Mouse (Mus musculus): ENCODE measurements around the gene Pld2. TPM values are rescaled to one million over a fixed set of nuclear protein-coding genes. Genes with fewer than 3 reads are reported as not detected.
"Not testable (repeated sequence)": the region's sequence is repeated elsewhere in the genome, so short reads cannot be mapped to it uniquely, and the experiment has no call there.

Pld2 gene
- polyA plus RNA-seq, 1 experiment from 2014 or later: 11.2 TPM

DNA sequence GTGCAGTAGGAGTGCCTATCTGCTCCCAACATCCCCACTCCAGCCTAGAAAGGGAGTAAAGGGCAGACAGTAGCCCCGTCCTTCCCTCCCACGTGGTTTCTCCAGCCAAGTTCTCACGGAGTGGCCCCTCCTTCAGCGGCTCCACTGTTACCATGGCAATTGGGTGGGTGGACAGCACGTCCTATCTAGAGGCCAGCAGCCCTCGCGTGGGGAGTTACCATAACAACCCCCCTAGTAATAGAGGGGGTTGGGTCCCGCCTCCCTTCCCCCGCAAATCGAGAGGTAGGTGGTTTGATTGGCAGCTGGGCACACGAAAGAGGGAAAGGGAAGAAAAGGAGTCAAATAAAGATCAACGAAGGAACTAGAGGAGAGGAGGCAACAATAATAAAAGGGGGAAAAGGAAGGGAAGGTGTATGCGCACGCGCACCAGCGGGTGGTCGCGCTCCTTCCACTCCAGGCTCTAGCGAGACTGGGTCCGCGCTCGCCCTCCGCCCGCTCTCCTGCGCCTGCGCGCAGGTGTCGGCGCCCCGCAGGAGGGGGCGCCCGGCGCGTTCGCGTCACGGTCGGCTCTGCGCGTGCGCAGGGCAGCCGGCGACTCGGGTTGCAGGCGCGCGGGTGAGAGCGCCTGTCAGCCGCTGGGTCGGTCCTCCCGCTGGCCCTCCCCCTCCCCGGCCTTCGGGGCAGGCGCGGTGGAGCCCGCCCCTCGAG is 22.6 kb downstream of the Pld2 start, which contains the start of gene Mink1:
Gene Mink1, plus strand, starts transcription at position 595 of the 708 bp plus-strand sequence.
- H3K4me2 ChIP-seq: peak within 1 kb of the TSS; percentile 94
- H3K4me3 ChIP-seq: peak within 1 kb of the TSS; percentile 94
- peak within 1 kb of the TSS; percentile 97 for H3K9ac ChIP-seq
- no peaks in the 10 kb centered on the region for H3K9me3 ChIP-seq
- peaks cover 7% of the 10 kb centered on the region for H3K36me3 ChIP-seq
- peak within 1 kb of the TSS; percentile 90 for H3K27ac ChIP-seq (replicated peaks)
- peaks cover 39% of the 10 kb centered on the region for H3K4me1 ChIP-seq
- ATAC-seq (ENCODE audit: extremely low read depth, insufficient number of reproducible peaks, low FRiP score, low TSS enrichment): peak; percentile 82
- WGBS: under 1% methylated on average over 55 of the region's 57 CpGs
- no peaks in the 10 kb centered on the region for H3K27me3 ChIP-seq (replicated peaks)

DNA sequence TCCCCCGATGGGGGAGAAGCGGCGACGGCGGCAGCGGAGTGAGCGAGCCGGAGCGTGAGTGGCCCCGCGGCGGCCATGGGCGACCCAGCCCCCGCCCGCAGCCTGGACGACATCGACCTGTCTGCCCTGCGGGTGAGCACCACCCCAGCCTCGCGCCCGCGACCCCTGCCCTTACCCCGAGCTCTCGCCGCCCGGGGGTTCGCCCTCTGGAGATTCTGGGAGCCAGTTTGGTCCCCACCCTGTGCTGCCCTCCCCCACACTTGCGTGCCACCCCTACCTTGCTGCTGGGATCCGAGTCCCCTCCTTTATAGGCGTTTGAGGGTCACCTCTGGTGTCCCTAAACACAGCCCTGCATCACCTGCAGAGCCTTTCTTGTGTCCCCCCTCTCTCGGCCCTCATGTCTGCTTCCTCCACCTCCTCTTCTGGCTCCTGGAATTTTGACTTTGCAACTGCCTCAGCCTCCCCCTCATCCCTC is 23.2 kb downstream of the Pld2 start:
- H3K36me3 ChIP-seq: peaks cover 5% of the 10 kb centered on the region
- WGBS: under 1% methylated on average over 31 of the region's 31 CpGs
- ATAC-seq (ENCODE audit: extremely low read depth, insufficient number of reproducible peaks, low FRiP score, low TSS enrichment): peak; percentile 21; the same call in 1 of the 2 replicates
- peak overlapping the region; percentile 90 for H3K27ac ChIP-seq (replicated peaks)
- peaks cover 39% of the 10 kb centered on the region for H3K4me1 ChIP-seq
- peak overlapping the region; percentile 97 for H3K9ac ChIP-seq
- H3K9me3 ChIP-seq: no peaks in the 10 kb centered on the region
- peak overlapping the region; percentile 94 for H3K4me2 ChIP-seq
- H3K27me3 ChIP-seq (replicated peaks): no peaks in the 10 kb centered on the region
- H3K4me3 ChIP-seq: peak overlapping the region; percentile 94

DNA sequence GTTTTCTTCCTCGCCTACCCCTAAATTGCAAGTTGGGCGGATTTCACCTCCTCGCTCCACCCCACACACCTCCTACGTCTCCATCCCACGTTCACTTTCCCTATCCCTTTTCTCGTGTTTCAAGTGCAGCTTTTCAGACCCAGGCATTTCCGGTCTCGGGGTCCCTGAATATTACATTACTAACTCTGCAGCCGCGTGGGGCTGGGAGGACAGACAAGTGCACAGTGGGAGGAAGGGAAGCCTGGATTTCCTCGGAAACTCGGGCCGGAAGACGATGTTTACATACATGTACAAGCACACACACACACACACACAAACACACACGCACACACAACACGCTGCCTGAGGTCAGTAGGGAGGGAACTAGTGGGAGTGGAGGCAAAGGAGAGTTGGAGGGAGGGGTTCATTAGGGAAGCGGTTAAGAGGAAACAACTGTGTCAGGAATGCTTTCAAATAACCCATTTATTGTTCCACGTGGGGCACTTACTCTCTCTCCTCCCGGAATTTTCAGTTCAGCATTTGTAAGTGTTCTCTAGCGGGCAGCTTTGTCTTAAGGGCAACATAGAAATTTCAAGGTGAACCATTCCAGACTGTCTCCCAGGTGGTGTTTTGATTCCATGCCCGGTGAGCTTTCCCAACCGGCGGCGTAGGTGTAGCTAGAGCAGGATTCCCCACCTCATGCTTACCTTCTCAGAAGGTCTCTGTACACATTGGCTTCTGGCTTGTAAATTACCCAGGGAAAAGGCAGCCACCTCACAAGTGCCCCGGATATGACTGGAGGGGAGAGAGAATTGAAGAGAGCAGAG is 23.8 kb downstream of the Pld2 start:
- H3K4me3 ChIP-seq: peak overlapping the region; percentile 94
- peak overlapping the region; percentile 94 for H3K4me2 ChIP-seq
- no peaks in the 10 kb centered on the region for H3K27me3 ChIP-seq (replicated peaks)
- peak overlapping the region; percentile 97 for H3K9ac ChIP-seq
- peaks cover 9% of the 10 kb centered on the region; the same call in 1 of the 2 replicates for H3K36me3 ChIP-seq
- no peaks in the 10 kb centered on the region for H3K9me3 ChIP-seq
- peak overlapping the region; percentile 90 for H3K27ac ChIP-seq (replicated peaks)
- H3K4me1 ChIP-seq: peaks cover 39% of the 10 kb centered on the region
- 3% methylated on average over 25 of the region's 25 CpGs for WGBS
- ATAC-seq (ENCODE audit: extremely low read depth, insufficient number of reproducible peaks, low FRiP score, low TSS enrichment): no peak

DNA sequence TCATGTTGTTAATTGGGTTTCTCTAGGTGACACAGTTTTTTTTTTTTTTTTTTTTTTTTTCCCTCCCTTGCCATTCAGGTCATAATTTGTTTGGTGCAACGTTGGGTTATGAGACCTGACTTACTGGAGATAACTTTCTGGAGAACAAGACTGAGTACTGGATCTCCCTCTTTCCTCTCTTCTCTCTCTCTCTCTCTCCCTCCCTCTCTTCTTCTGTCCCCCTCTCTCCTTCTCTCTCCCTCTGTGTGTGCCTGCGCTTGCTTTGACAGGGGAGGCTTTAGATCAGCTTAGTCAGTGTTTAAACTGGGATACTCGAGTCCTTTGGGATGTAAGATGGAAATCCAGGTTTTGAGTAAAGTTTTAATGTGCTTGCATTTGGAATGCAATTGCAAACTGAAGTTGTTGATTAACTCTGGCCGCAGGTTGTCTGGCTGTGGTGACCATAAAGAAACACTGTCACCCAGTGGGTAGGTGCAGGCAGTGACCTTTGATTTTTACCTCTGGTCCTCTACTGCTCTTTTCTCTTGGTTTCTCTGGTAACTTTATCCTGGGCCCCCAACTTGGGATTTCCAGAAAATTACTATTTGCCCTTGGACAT is 24.5 kb downstream of the Pld2 start:
- WGBS: 47% methylated on average over 4 of the region's 4 CpGs
- Histone ChIP-seq H3K27ac (replicated peaks) (peak overlapping the region; percentile 90; the same call in 1 of the 2 replicates), H3K27me3 (replicated peaks) (no peaks in the 10 kb centered on the region), H3K4me2 (peak overlapping the region; percentile 94), H3K4me3 (peak overlapping the region; percentile 94), H3K36me3 (peaks cover 9% of the 10 kb centered on the region; the same call in 1 of the 2 replicates), H3K9me3 (no peaks in the 10 kb centered on the region), H3K9ac (peak overlapping the region; percentile 97), H3K4me1 (peaks cover 39% of the 10 kb centered on the region)
- no peak for ATAC-seq (ENCODE audit: extremely low read depth, insufficient number of reproducible peaks, low FRiP score, low TSS enrichment)

DNA sequence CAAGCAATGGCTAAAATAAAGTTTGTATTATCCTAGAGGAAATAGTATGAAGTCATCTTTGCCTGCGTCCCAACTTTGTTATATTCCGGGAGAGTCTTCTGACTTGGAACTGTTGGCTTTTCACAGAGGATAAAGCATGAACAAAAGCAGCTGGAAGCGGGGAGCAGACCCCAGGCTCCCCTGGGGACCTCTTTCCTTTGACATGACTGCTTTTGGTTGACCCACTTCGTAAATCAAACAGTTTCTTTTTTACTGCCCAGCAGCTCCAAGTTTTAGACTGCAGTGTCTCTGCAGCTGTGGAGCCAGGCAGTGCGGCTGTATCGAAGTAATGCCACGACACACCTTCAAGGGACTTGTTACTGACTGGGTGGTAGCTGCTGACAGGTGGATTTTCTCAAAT is 26.7 kb downstream of the Pld2 start:
- H3K9ac ChIP-seq: peak overlapping the region; percentile 2; the same call in 1 of the 2 replicates

DNA sequence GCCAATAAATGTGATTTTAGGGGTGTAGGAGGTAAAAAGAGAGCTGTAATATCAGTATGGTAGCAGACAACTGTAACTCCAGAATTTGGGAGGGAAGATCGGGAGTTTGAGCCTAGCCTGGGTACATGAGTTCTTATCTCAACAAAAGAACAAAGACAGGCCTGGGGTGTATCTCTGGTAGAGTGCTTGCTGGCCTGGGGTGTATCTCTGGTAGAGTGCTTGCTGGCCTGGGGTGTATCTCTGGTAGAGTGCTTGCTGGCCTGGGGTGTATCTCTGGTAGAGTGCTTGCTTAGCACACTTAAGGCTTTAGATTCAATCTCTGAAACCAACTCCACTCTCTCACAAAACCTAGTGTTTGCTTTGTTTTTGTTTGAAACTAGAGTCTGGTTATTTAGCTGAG is 30.8 kb downstream of the Pld2 start:
- H3K4me1 ChIP-seq: peaks cover 39% of the 10 kb centered on the region
- H3K36me3 ChIP-seq: peaks cover 13% of the 10 kb centered on the region; the same call in 1 of the 2 replicates
- not testable (repeated sequence) for ATAC-seq (ENCODE audit: extremely low read depth, insufficient number of reproducible peaks, low FRiP score, low TSS enrichment); H3K27me3 ChIP-seq (replicated peaks); H3K9me3 ChIP-seq; H3K4me2 ChIP-seq; H3K4me3 ChIP-seq; H3K9ac ChIP-seq; H3K27ac ChIP-seq (replicated peaks)
- WGBS: 53% methylated on average over 1 of the region's 1 CpGs

More for the DNA sequence above, 26.7 kb downstream of the Pld2 start:
- 70% methylated on average over 7 of the region's 7 CpGs for WGBS
- Histone ChIP-seq H3K4me1 (peaks cover 52% of the 10 kb centered on the region), H3K4me3 (no peak overlapping the region), H3K36me3 (peaks cover 9% of the 10 kb centered on the region; the same call in 1 of the 2 replicates), H3K27me3 (replicated peaks) (no peaks in the 10 kb centered on the region), H3K4me2 (no peak overlapping the region), H3K9me3 (no peaks in the 10 kb centered on the region), H3K27ac (replicated peaks) (no peak overlapping the region)
- ATAC-seq (ENCODE audit: extremely low read depth, insufficient number of reproducible peaks, low FRiP score, low TSS enrichment): no peak

DNA sequence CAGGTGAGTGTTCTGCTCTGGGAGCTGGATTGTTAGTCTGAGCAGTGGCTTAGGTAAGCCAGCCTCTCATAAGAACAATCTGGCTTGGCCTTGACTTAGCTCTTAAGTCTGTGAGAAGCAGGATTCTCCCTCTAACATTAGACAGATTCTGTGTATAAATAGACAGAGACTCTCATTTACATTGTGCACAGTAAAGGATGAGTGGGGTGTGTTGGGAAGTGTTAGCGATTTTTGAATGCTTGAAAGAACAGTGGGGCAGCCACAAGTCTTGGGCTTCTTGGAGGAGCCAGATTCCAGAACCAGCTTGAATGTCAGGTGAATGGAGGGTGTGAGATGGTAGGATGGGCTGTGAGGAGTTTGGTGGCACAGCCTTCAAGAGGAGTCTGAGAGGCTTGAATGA is 31.8 kb downstream of the Pld2 start:
- ATAC-seq (ENCODE audit: extremely low read depth, insufficient number of reproducible peaks, low FRiP score, low TSS enrichment): no peak
- Histone ChIP-seq H3K4me3 (no peak overlapping the region), H3K4me2 (no peak overlapping the region), H3K27me3 (replicated peaks) (no peaks in the 10 kb centered on the region), H3K27ac (replicated peaks) (no peak overlapping the region), H3K9ac (no peak overlapping the region), H3K4me1 (peaks cover 38% of the 10 kb centered on the region), H3K36me3 (peaks cover 13% of the 10 kb centered on the region; the same call in 1 of the 2 replicates), H3K9me3 (no peaks in the 10 kb centered on the region)
- 81% methylated on average over 1 of the region's 1 CpGs for whole genome bisulfite sequencing

DNA sequence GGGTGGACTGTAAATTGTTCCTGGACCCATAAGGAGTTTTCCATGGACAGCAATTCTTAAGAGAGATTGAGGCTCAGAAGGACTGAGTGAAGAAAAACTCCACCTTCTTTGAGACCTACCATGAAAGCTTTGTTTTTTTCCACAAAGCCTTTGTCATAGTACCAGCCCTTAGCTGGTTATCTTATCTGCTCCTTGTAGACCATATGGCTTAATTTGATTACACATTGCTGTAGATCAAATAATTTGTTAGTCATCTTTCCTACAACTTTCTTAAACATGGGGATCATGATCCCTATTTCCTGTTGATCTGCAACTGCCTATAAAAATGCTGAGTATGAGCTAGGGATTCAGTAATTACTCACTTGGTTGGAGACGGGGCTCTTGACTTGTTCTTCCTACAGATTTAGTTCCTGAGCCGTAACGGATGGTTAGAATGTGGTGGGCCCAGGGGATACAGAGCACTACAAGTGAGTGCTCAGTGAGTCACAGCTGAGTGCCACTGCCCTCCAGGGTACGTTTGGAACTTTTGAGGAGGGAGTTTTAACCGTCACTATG is 32.6 kb downstream of the Pld2 start:
- no peak overlapping the region for H3K27ac ChIP-seq (replicated peaks)
- no peak overlapping the region for H3K9ac ChIP-seq
- WGBS: 51% methylated on average over 5 of the region's 5 CpGs
- peak overlapping the region; percentile 9; the same call in 1 of the 2 replicates for H3K4me2 ChIP-seq
- H3K9me3 ChIP-seq: no peaks in the 10 kb centered on the region
- no peak overlapping the region for H3K4me3 ChIP-seq
- H3K27me3 ChIP-seq (replicated peaks): no peaks in the 10 kb centered on the region
- peaks cover 13% of the 10 kb centered on the region; the same call in 1 of the 2 replicates for H3K36me3 ChIP-seq
- ATAC-seq (ENCODE audit: extremely low read depth, insufficient number of reproducible peaks, low FRiP score, low TSS enrichment): no peak
- peaks cover 31% of the 10 kb centered on the region for H3K4me1 ChIP-seq

DNA sequence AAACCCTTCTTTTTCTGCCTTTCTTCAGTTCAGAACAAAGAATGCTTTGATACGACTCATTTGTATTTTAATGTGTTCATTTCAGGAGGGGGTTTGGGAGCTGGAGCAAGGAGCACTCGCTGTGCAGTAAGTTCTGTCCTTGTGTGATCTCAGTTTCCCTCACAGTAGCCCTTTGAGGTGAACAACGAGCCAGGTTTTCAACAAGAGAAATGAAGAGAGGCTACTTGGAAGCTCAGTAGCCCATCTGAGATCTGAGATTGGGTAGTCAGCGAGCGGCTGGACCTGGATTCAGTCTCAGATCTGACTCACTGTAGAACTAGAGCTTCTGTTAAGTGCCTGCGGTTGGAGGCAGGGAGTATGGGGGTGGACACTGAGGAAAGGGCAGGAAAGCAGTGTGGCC is 34.0 kb downstream of the Pld2 start:
- H3K4me3 ChIP-seq: no peak overlapping the region
- H3K9ac ChIP-seq: 0 out of 2 replicates have a peak overlapping the region, but pooled peaks have one; percentile 14
- 81% methylated on average over 6 of the region's 6 CpGs for WGBS
- ATAC-seq (ENCODE audit: extremely low read depth, insufficient number of reproducible peaks, low FRiP score, low TSS enrichment): no peak
- 0 out of 2 replicates have a peak, but pooled peaks cover 3% of the 10 kb centered on the region for H3K36me3 ChIP-seq
- no peak overlapping the region for H3K4me2 ChIP-seq
- no peaks in the 10 kb centered on the region for H3K9me3 ChIP-seq
- no peaks in the 10 kb centered on the region for H3K27me3 ChIP-seq (replicated peaks)
- no peak overlapping the region for H3K27ac ChIP-seq (replicated peaks)
- peaks cover 43% of the 10 kb centered on the region for H3K4me1 ChIP-seq

DNA sequence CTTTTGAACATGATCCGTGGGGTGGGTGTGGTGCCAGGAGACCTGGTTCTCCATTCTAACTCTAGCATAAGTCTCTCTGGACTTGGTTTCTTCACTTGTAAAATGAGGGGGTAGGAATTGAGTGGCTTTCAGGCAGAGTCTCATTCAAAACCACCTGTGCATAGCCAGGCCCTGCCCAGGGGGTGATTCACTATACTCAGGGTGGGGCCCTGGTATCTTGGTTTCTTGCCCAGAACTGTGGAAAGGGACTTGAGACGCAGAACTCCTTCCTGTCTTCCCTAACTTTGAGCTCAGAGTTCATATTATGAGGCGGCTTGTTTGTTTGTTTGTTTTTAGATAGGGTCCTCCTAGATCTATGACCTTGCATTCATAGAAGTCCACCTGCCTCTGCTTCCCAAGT is 37.3 kb downstream of the Pld2 start:
- H3K4me2 ChIP-seq: no peak overlapping the region
- H3K9ac ChIP-seq: no peak overlapping the region
- peaks cover 47% of the 10 kb centered on the region for H3K4me1 ChIP-seq
- H3K27me3 ChIP-seq (replicated peaks): no peaks in the 10 kb centered on the region
- no peak overlapping the region for H3K27ac ChIP-seq (replicated peaks)
- ATAC-seq (ENCODE audit: extremely low read depth, insufficient number of reproducible peaks, low FRiP score, low TSS enrichment): no peak
- WGBS: 75% methylated on average over 3 of the region's 3 CpGs
- no peaks in the 10 kb centered on the region for H3K9me3 ChIP-seq
- H3K4me3 ChIP-seq: no peak overlapping the region
- 0 out of 2 replicates have a peak, but pooled peaks cover 3% of the 10 kb centered on the region for H3K36me3 ChIP-seq
